Mouse (Mus musculus): ENCODE results near the gene Pnmal1. TPM values are rescaled to one million over a fixed set of nuclear protein-coding genes. Genes with fewer than 3 reads are reported as not detected.
A peak's percentile ranks its signal among the peaks of the same experiment; 100 is the strongest.

Gene Pnmal1
- not detected for total RNA-seq (2021)
- long read RNA-seq, experiment 1: 0 reads
- long read RNA-seq, experiment 2: 0 reads

GRCm38 (mm10) chr7:16959539-16960187 is at the start of gene Pnmal1:
Gene Pnmal1, plus strand, starts transcription at chr7:16959679.
- intact Hi-C loops (cut with DNase I): no loop called here
- H3K27ac ChIP-seq: no peak within 1 kb of the TSS
- TF ChIP-seq CTCF (IDR thresholded peaks at IDR 0.05): no peak
- H3K4me3 ChIP-seq: no peak within 1 kb of the TSS
- no peak for DNase-seq

- DNase-seq: peak; percentile 50
- Histone ChIP-seq H3K27ac (peak overlapping the region; percentile 75), H3K4me3 (peak overlapping the region; percentile 57; the same call in 1 of the 2 replicates)
- intact Hi-C loops (cut with DNase I): no loop called here
- no peak for TF ChIP-seq CTCF (IDR thresholded peaks at IDR 0.05)
These were observed 49.6 kb upstream of the Pnmal1 start for GRCm38 (mm10) chr7:16909909-16910308.

- TF ChIP-seq CTCF (IDR thresholded peaks at IDR 0.05): no peak
- H3K4me3 ChIP-seq: no peak overlapping the region
- no peak for DNase-seq
- intact Hi-C loops (cut with DNase I): no loop called here
- peak overlapping the region; percentile 55; the same call in 1 of the 2 replicates for H3K27ac ChIP-seq
These were observed 47.6 kb upstream of the Pnmal1 start for GRCm38 (mm10) chr7:16911904-16912303.

- peak; percentile 66 for DNase-seq
- intact Hi-C loops (cut with DNase I): no loop called here
- Histone ChIP-seq H3K4me3 (no peak overlapping the region), H3K27ac (peak overlapping the region; percentile 55)
- TF ChIP-seq CTCF (IDR thresholded peaks at IDR 0.05): no peak
These were observed 47.1 kb upstream of the Pnmal1 start for GRCm38 (mm10) chr7:16912360-16912759.

- no peak overlapping the region for H3K4me3 ChIP-seq
- intact Hi-C loops (cut with DNase I): loop anchor here (1.0 to 2.0 kb wide), 2 partner anchors 19 to 39 kb away; partner anchors contain the start of gene Dact3
- peak; percentile 98; the same call in 1 of the 2 replicates for TF ChIP-seq CTCF (IDR thresholded peaks at IDR 0.05)
- DNase-seq: peak; percentile 81
- H3K27ac ChIP-seq: peak overlapping the region; percentile 57; the same call in 1 of the 2 replicates
These were observed 45.5 kb upstream of the Pnmal1 start for GRCm38 (mm10) chr7:16913806-16914452.

GRCm38 (mm10) chr7:16914453-16915343 is 44.8 kb upstream of the Pnmal1 start:
- H3K27ac ChIP-seq: peak overlapping the region; percentile 57; the same call in 1 of the 2 replicates
- intact Hi-C loops (cut with DNase I): loop anchor here (2.0 kb wide), 1 partner anchor 40 kb away; the partner anchor contains the start of gene Dact3

GRCm38 (mm10) chr7:16915461-16916340 is 43.8 kb upstream of the Pnmal1 start:
- TF ChIP-seq CTCF (IDR thresholded peaks at IDR 0.05): no peak
- no peak overlapping the region for H3K4me3 ChIP-seq
- intact Hi-C loops (cut with DNase I): loop anchor here (2.0 kb wide), 1 partner anchor 41 kb away; the partner anchor contains the start of gene Dact3
- H3K27ac ChIP-seq: no peak overlapping the region
- peak; percentile 22 for DNase-seq

More at GRCm38 (mm10) chr7:16914453-16915343, 44.8 kb upstream of the Pnmal1 start:
- DNase-seq: peak; percentile 24
- no peak for TF ChIP-seq CTCF (IDR thresholded peaks at IDR 0.05)
- H3K4me3 ChIP-seq: no peak overlapping the region

- Histone ChIP-seq H3K27ac (peak overlapping the region; percentile 12; the same call in 1 of the 2 replicates), H3K4me3 (no peak overlapping the region)
- DNase-seq: peak; percentile 55
- intact Hi-C loops (cut with DNase I): no loop called here
- TF ChIP-seq CTCF (IDR thresholded peaks at IDR 0.05): no peak
These were observed 42.9 kb upstream of the Pnmal1 start for GRCm38 (mm10) chr7:16916342-16917265.

GRCm38 (mm10) chr7:16917447-16917846 is 42.0 kb upstream of the Pnmal1 start:
- intact Hi-C loops (cut with DNase I): no loop called here
- TF ChIP-seq CTCF (IDR thresholded peaks at IDR 0.05): no peak

GRCm38 (mm10) chr7:16918014-16918413 is 41.5 kb upstream of the Pnmal1 start:
- DNase-seq: peak; percentile 40
- no peak for TF ChIP-seq CTCF (IDR thresholded peaks at IDR 0.05)
- H3K27ac ChIP-seq: peak overlapping the region; percentile 54
- no peak overlapping the region for H3K4me3 ChIP-seq
- intact Hi-C loops (cut with DNase I): no loop called here

More at GRCm38 (mm10) chr7:16917447-16917846, 42.0 kb upstream of the Pnmal1 start:
- Histone ChIP-seq H3K4me3 (no peak overlapping the region), H3K27ac (peak overlapping the region; percentile 54)
- peak; percentile 32 for DNase-seq

Data from gastrocnemius, adult 2 months (tissue).